Mouse (Mus musculus): Measurements from ENCODE around the gene Xylt2.
"Not testable (repeated sequence)": the region's sequence is repeated elsewhere in the genome, so short reads cannot be mapped to it uniquely, and the experiment has no call there.

Gene Xylt2

GRCm38 (mm10) chr11:94676754-94677606 is at the start of gene Xylt2:
Xylt2 (minus strand) TSS chr11:94677515.
- peak; percentile 84 to 86 for DNase-seq (ENCODE audit: low spot score in 2 of 2)

- DNase-seq (ENCODE audit: low spot score in 2 of 2): no peak
These were observed 41.9 kb upstream of the Xylt2 start for GRCm38 (mm10) chr11:94719216-94719615.

GRCm38 (mm10) chr11:94718113-94718909 is 41.0 kb upstream of the Xylt2 start:
- DNase-seq (ENCODE audit: low spot score in 2 of 2): no peak

- DNase-seq (ENCODE audit: low spot score in 2 of 2): no peak
These were observed 39.9 kb upstream of the Xylt2 start for GRCm38 (mm10) chr11:94717239-94717638.

GRCm38 (mm10) chr11:94716754-94717153 is 39.4 kb upstream of the Xylt2 start:
- DNase-seq (ENCODE audit: low spot score in 2 of 2): peak; percentile 14 to 18

DNA sequence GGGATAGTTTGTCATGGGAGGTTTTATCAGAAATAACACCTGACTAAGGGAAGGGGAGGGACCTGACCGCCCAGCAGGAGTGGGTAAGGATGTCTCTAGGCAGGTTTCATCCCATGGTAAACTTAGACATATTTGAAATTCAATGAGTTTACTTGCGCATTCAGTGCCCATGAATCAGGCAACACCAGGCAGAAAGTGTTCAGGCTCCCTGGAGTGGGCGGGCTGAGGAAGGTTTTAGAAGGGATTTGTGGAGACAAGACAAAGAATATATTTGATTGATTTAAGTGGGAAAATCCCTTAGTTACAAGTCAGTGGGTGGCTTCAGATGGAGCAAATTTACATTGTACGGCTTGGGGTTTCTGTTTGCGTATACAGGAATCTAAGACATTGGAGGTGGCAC is 38.3 kb upstream of the Xylt2 start:
- peak; percentile 23 to 59 for DNase-seq (ENCODE audit: low spot score in 2 of 2)

DNA sequence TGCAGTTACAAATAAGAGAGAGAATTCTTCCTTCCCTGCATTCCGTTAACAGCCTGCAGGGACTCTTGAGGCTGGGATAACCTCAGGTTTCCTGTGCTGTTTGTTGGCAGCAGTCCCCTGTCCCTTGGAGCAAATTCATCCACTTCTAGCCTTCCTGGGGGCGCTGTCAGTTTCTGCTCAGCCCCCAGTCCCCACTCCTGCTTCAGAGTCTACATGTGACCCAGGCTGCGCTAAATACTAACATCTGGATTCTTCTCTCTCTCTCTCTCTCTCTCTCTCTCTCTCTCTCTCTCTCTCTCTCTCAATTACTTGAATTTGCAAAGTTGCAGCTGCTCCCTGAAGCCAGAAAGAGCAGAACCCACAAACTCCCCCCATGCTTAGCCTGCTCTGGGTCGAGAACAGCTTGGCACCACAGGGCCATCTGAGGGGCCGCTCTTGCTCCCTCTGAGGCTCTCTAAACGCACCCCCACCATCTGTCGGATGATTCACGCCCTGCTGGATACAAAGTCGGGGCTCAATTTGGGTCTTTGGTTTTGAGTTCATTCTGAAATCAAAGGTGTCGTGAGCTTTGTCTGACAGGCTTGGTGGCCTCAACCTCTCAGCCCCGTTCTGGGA is 36.0 kb upstream of the Xylt2 start:
- no peak for DNase-seq (ENCODE audit: low spot score in 2 of 2)

DNA sequence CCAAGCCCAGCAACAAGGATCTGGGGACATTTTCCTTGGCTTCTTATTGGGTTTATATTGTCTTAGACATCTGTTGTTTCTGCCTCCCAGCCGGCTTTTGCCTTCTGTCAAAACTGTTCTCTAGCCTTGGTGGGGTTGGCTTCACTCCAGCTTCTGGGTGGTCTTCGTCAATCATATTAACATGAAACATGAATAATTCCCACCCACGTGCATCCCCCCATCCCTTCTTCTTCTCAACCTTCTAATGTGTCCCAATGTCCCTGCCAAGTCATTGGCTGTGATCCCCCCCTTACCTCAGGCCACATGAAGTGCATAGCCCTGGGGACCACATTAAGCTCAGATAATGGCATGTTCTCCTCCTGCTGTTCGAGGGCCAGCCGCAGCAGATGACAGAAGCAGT is 27.2 kb upstream of the Xylt2 start, which contains the start of gene Gm11541:
Gm11541 (minus strand) TSS at position 28 of the 400 bp plus-strand sequence.
- no peak for DNase-seq (ENCODE audit: low spot score in 2 of 2)

GRCm38 (mm10) chr11:94704020-94704419 is 26.7 kb upstream of the Xylt2 start:
- no peak for DNase-seq (ENCODE audit: low spot score in 2 of 2)

- no peak for DNase-seq (ENCODE audit: low spot score in 2 of 2)
These were observed 24.9 kb upstream of the Xylt2 start for GRCm38 (mm10) chr11:94702216-94702610.

- DNase-seq (ENCODE audit: low spot score in 2 of 2): no peak
These were observed 24.3 kb upstream of the Xylt2 start for GRCm38 (mm10) chr11:94701401-94702215.

GRCm38 (mm10) chr11:94699399-94699798 is 22.1 kb upstream of the Xylt2 start:
- no peak for DNase-seq (ENCODE audit: low spot score in 2 of 2)

DNA sequence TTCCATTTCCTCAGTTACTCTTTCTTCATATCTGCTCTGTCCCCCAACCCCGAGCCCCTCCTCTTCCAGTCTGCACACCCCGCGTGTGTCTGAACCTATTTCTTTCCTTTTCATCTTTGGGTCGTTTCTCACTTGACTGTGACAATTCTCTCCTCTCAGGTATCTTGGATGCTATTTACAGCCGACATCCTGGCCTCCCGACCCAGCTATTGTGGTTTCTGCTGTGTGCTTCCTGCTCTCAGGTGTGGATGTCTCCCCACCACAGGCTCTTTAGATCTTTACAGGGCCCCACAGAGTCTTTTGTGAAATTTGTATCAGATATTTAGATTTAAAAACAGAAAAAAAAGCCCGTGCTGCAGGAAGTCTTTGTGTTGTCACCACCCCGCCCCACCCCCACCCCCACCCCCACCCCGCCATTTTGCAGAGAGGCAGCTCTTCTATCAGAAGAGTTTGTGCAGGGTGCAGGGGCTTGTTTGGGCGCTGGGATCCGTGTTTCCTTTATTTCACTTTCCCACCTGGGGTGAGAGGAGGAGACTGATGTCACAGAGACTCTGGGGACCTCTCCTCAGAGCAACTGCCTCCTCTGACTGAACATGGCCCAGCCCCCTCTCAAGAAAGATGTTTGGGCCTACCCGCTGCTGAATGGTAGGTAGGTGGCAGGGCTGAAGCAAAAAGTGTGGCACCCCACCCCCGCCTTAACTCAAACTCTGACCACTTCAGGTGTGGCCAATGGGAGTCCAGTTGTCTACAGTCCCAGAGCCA is 20.6 kb upstream of the Xylt2 start:
- no peak for DNase-seq (ENCODE audit: low spot score in 2 of 2)

DNA sequence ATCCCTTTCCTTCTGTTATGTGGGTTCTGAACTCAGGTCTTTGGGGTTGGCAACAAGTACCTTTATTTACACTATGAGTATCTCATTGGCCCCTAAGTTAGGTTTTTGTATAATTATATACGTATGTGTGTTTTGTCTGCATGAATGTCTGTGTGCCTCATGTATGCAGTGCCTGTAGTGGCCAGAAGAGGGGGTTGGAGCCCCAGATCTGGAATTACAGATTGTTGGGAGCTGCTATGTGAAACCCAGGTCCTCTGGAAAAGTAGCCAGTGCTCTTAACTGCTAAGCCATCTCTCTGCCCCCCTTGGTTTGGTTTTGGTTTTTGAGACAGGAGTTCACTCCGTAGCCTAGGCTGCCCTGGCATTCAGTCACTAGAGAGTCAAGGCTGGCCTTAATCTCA is 19.8 kb upstream of the Xylt2 start:
- no peak for DNase-seq (ENCODE audit: low spot score in 2 of 2)

DNA sequence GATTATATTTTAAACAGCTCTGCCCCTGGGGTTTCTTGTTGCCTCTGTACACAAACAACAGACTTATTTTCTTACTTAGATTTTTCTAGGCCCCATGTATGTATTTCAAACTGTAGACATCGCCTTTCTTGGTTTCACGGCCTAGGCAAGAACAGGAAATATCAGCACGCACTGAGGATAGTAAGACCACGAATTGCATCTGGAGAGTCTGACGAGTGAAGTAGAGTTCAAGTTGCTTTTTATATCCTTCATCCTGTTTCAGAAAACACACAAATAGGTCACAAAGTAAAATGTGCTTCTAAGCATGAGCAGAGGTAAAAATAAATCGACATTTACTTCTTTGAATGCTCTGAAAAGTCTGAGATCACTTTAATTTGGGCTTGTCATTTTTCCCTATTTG is 18.2 kb upstream of the Xylt2 start:
- DNase-seq (ENCODE audit: low spot score in 2 of 2): no peak

DNA sequence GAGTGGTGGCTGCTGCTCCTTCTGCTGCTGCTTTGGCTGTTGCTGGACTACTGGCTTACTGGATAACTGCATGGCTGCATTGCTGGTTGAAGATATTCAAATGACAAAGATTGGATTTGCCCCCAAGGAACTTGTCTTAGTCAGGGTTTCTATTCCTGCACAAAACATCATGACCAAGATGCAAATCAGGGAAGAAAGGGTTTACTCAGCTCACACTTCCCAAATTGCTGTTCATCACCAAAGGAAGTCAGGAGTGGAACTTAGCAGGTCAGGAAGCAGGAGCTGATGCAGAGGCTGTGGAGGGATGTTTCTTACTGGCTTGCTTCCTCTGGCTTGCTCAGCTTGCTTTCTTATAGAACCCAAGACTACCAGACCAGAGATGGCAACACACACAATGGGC is 15.2 kb upstream of the Xylt2 start:
- not testable (repeated sequence) for DNase-seq (ENCODE audit: low spot score in 2 of 2)

GRCm38 (mm10) chr11:94687178-94687577 is 9.9 kb upstream of the Xylt2 start:
- no peak for DNase-seq (ENCODE audit: low spot score in 2 of 2)

- no peak for DNase-seq (ENCODE audit: low spot score in 2 of 2)
These were observed 5.1 kb upstream of the Xylt2 start for GRCm38 (mm10) chr11:94682427-94682826.

GRCm38 (mm10) chr11:94681640-94682039 is 4.3 kb upstream of the Xylt2 start:
- DNase-seq (ENCODE audit: low spot score in 2 of 2): no peak

- no peak for DNase-seq (ENCODE audit: low spot score in 2 of 2)
These were observed 3.3 kb upstream of the Xylt2 start for GRCm38 (mm10) chr11:94680639-94681038.

Measured in right cerebral cortex, adult 2 months (tissue).